Mouse (Mus musculus) hindbrain, embryonic 16.5 days (tissue): ENCODE results near the gene Bbof1. TPM values are rescaled to one million over a fixed set of nuclear protein-coding genes. Genes with fewer than 3 reads are reported as not detected.
A peak's percentile ranks its signal among the peaks of the same experiment; 100 is the strongest.

Source experiments
- ATAC-seq: fragments of 200-750 bp; cut with Nextera tagmentation; 2 replicates; pipeline ENCODE4 v1.8.0; 2017; ENCODE audit warnings: moderate TSS enrichment, moderate library complexity
- H3K27ac ChIP-seq: fragments of 300-500 bp; sonication (generic); 2 replicates; pipeline ENCODE4 v1.5.1; 2014; ENCODE audit warnings: low read depth, mild to moderate bottlenecking, control low read depth, low read length, moderate library complexity
- H3K27me3 ChIP-seq: fragments of 300-500 bp; sonication (generic); replicated peaks from 2 replicates; pipeline ENCODE4 v1.6.1; 2014; ENCODE audit warnings: low read length; ENCODE audit not compliant: control insufficient read depth, insufficient read depth
- H3K36me3 ChIP-seq: fragments of 300-500 bp; sonication (generic); 2 replicates; pipeline ENCODE4 v1.6.1; 2014; ENCODE audit warnings: mild to moderate bottlenecking, low read length, moderate library complexity, mixed read lengths; ENCODE audit not compliant: control insufficient read depth, insufficient read depth
- H3K4me1 ChIP-seq: fragments of 300-500 bp; sonication (generic); 2 replicates; pipeline ENCODE4 v1.6.1; 2014; ENCODE audit warnings: low read depth, low read length; ENCODE audit not compliant: control insufficient read depth, insufficient read depth
- H3K4me2 ChIP-seq: fragments of 300-500 bp; sonication (generic); 2 replicates; pipeline ENCODE4 v1.6.1; 2014; ENCODE audit warnings: mild to moderate bottlenecking, low read length, control low read depth, moderate library complexity
- H3K4me3 ChIP-seq: fragments of 300-500 bp; sonication (generic); 2 replicates; pipeline ENCODE4 v1.5.1; 2014; ENCODE audit warnings: mild to moderate bottlenecking, low read length, control low read depth, moderate library complexity
- H3K9ac ChIP-seq: fragments of 300-500 bp; sonication (generic); 2 replicates; pipeline ENCODE4 v1.6.1; 2014; ENCODE audit warnings: low read depth, mild to moderate bottlenecking, control low read depth, low read length, moderate library complexity
- H3K9me3 ChIP-seq: fragments of 300-500 bp; sonication (generic); 2 replicates; pipeline ENCODE4 v1.6.1; 2014; ENCODE audit warnings: mild to moderate bottlenecking, low read length, moderate library complexity; ENCODE audit not compliant: control insufficient read depth
- WGBS: fragments of 180-500 bp; shearing (Covaris S2); extraction: QIAGEN DNeasy Blood & Tissue Kit; methylation state at CpG from one replicate; pipeline ENCODE4 v1.1.7; 2014; 5-methylcytosine and 5-hydroxymethylcytosine counted together
- polyA plus RNA-seq: library from polyadenylated mRNA; unstranded; fragments of >200 nt; fragmentation: Nextera tagmentation; extraction: Ambion mirVana; gene quantifications from 2 replicates; pipeline ENCODE4 v1.2.1, GENCODE M21; 2015

Bbof1 gene
- polyA plus RNA-seq, 1 experiment from 2014 or later: 3.5 TPM

- H3K36me3 ChIP-seq: peaks cover 2% of the 10 kb centered on the region; the same call in 1 of the 2 replicates
- 86% methylated on average over 4 of the region's 4 CpGs for WGBS
- no peaks in the 10 kb centered on the region for H3K27me3 ChIP-seq
- H3K9ac ChIP-seq: no peak overlapping the region
- no peak for ATAC-seq
- no peak overlapping the region for H3K27ac ChIP-seq
- no peaks in the 10 kb centered on the region for H3K4me1 ChIP-seq
- no peaks in the 10 kb centered on the region for H3K9me3 ChIP-seq
- H3K4me3 ChIP-seq: no peak overlapping the region
- H3K4me2 ChIP-seq: no peak overlapping the region
Measured at GRCm38 (mm10) chr12:84382369-84382768, 26.5 kb upstream of the Bbof1 start.

GRCm38 (mm10) chr12:84384644-84385081, 24.2 kb upstream of the Bbof1 start:
- Histone ChIP-seq H3K4me1 (no peaks in the 10 kb centered on the region), H3K4me3 (no peak overlapping the region), H3K27me3 (no peaks in the 10 kb centered on the region), H3K36me3 (no peaks in the 10 kb centered on the region; the same call in none of the 2 replicates), H3K9me3 (no peaks in the 10 kb centered on the region), H3K4me2 (no peak overlapping the region), H3K27ac (no peak overlapping the region), H3K9ac (no peak overlapping the region)
- ATAC-seq: 0 out of 2 replicates have a peak, but pooled peaks have one; percentile 40
- 57% methylated on average over 5 of the region's 5 CpGs for WGBS

- H3K27me3 ChIP-seq: no peaks in the 10 kb centered on the region
- no peaks in the 10 kb centered on the region for H3K4me1 ChIP-seq
- H3K4me2 ChIP-seq: no peak overlapping the region
- no peak for ATAC-seq
- H3K27ac ChIP-seq: no peak overlapping the region
- no peak overlapping the region for H3K9ac ChIP-seq
- H3K4me3 ChIP-seq: no peak overlapping the region
- no peaks in the 10 kb centered on the region for H3K9me3 ChIP-seq
- 98% methylated on average over 4 of the region's 4 CpGs for WGBS
- no peaks in the 10 kb centered on the region; the same call in none of the 2 replicates for H3K36me3 ChIP-seq
Measured at GRCm38 (mm10) chr12:84385408-84385807, 23.5 kb upstream of the Bbof1 start.

DNA sequence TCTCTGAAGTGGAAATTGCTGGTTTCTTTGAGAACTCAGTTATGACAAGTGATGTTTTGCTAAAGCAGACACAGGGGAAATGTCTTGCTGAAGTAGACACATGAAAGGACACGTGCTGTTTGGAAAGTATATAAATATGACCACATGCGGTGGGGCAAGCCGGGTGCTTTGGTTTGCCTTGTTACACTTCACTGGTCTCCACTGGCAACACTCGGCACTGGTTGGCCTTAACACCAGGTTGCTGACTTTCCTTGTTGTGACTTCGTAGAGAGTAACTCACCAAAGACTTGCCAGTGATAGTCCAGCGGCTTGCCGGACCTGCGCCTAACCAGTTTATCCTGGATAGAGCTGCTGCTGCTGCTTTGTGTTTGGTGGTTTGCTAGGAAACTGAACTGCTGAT, 20.8 kb upstream of the Bbof1 start:
- H3K9me3 ChIP-seq: no peaks in the 10 kb centered on the region
- no peak overlapping the region for H3K4me3 ChIP-seq
- no peaks in the 10 kb centered on the region; the same call in none of the 2 replicates for H3K36me3 ChIP-seq
- no peak overlapping the region for H3K27ac ChIP-seq
- WGBS: 76% methylated on average over 8 of the region's 8 CpGs
- H3K27me3 ChIP-seq: no peaks in the 10 kb centered on the region
- no peak overlapping the region for H3K9ac ChIP-seq
- H3K4me1 ChIP-seq: no peaks in the 10 kb centered on the region
- no peak for ATAC-seq
- no peak overlapping the region for H3K4me2 ChIP-seq

GRCm38 (mm10) chr12:84388774-84389400, 20.0 kb upstream of the Bbof1 start:
- Histone ChIP-seq H3K9ac (no peak overlapping the region), H3K4me1 (no peaks in the 10 kb centered on the region), H3K27me3 (no peaks in the 10 kb centered on the region), H3K36me3 (no peaks in the 10 kb centered on the region; the same call in none of the 2 replicates), H3K9me3 (no peaks in the 10 kb centered on the region), H3K4me2 (no peak overlapping the region), H3K4me3 (no peak overlapping the region), H3K27ac (no peak overlapping the region)
- WGBS: 78% methylated on average over 14 of the region's 14 CpGs
- ATAC-seq: no peak

DNA sequence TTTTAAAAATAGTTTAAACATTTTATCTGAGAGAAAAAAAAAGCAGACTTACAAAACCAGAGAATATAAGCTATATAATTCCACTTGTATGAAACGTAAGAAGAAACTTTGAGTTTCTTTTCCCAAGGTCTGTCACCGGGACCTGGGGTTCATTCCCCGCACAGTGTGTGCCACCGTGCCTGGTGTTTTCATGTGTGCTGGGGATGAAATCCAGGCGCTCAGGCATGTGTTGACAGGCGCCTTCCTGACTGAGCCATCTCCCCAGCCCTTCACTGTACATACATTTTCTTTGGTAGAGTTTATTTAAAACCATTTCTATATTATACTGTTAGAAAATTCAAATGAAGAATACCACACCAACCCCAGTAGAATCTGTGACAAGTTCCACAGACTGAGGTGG, 18.5 kb upstream of the Bbof1 start:
- Histone ChIP-seq H3K4me2 (no peak overlapping the region), H3K27ac (no peak overlapping the region), H3K4me1 (no peaks in the 10 kb centered on the region), H3K9me3 (no peaks in the 10 kb centered on the region), H3K27me3 (no peaks in the 10 kb centered on the region), H3K9ac (no peak overlapping the region), H3K36me3 (no peaks in the 10 kb centered on the region; the same call in 1 of the 2 replicates), H3K4me3 (no peak overlapping the region)
- ATAC-seq: no peak
- WGBS: 88% methylated on average over 6 of the region's 6 CpGs

- Histone ChIP-seq H3K9ac (no peak overlapping the region), H3K4me3 (no peak overlapping the region), H3K27me3 (no peaks in the 10 kb centered on the region), H3K36me3 (no peaks in the 10 kb centered on the region; the same call in 1 of the 2 replicates), H3K4me2 (no peak overlapping the region), H3K4me1 (no peaks in the 10 kb centered on the region), H3K9me3 (no peaks in the 10 kb centered on the region), H3K27ac (no peak overlapping the region)
- 96% methylated on average over 4 of the region's 4 CpGs for WGBS
- no peak for ATAC-seq
Measured at GRCm38 (mm10) chr12:84392681-84393080, 16.2 kb upstream of the Bbof1 start.

GRCm38 (mm10) chr12:84393847-84394246, 15.0 kb upstream of the Bbof1 start:
- Histone ChIP-seq H3K27ac (no peak overlapping the region), H3K4me2 (no peak overlapping the region), H3K4me1 (no peaks in the 10 kb centered on the region), H3K4me3 (no peak overlapping the region), H3K27me3 (no peaks in the 10 kb centered on the region), H3K9me3 (no peaks in the 10 kb centered on the region), H3K9ac (no peak overlapping the region), H3K36me3 (no peaks in the 10 kb centered on the region)
- WGBS: 98% methylated on average over 5 of the region's 5 CpGs
- no peak for ATAC-seq

- H3K27ac ChIP-seq: no peak overlapping the region
- H3K4me2 ChIP-seq: no peak overlapping the region
- WGBS: 91% methylated on average over 14 of the region's 14 CpGs
- H3K4me1 ChIP-seq: no peaks in the 10 kb centered on the region
- no peaks in the 10 kb centered on the region for H3K9me3 ChIP-seq
- no peaks in the 10 kb centered on the region for H3K27me3 ChIP-seq
- no peak overlapping the region for H3K4me3 ChIP-seq
- ATAC-seq: no peak
- peaks cover 2% of the 10 kb centered on the region for H3K36me3 ChIP-seq
- H3K9ac ChIP-seq: no peak overlapping the region
Measured at GRCm38 (mm10) chr12:84396947-84397679, 11.8 kb upstream of the Bbof1 start.
